Mouse (Mus musculus) heart, postnatal 14 days (tissue): ENCODE measurements around the gene Snapc4. TPM values are rescaled to one million over a fixed set of nuclear protein-coding genes. Genes with fewer than 3 reads are reported as not detected.
"Not testable (repeated sequence)": the region's sequence is repeated elsewhere in the genome, so short reads cannot be mapped to it uniquely, and the experiment has no call there.

Experiments
- DNase-seq, 2 experiments: peaks; one replicate each; pipeline ENCODE4 v3.0.0; 2021 to 2022
- intact Hi-C: fragments of 180-260 bp; cut with DNase I; formaldehyde crosslinking; loops from one replicate; pipeline ENCODE4 v1.15.1; 2025
- total RNA-seq, 2 experiments: library from RNA; stranded (reverse); gene quantifications; 2 replicates each; pipeline ENCODE4 v1.2.3; 2021

Gene Snapc4
- total RNA-seq, 2 experiments from 2014 or later, result 11.8 to 13.3 TPM

DNA sequence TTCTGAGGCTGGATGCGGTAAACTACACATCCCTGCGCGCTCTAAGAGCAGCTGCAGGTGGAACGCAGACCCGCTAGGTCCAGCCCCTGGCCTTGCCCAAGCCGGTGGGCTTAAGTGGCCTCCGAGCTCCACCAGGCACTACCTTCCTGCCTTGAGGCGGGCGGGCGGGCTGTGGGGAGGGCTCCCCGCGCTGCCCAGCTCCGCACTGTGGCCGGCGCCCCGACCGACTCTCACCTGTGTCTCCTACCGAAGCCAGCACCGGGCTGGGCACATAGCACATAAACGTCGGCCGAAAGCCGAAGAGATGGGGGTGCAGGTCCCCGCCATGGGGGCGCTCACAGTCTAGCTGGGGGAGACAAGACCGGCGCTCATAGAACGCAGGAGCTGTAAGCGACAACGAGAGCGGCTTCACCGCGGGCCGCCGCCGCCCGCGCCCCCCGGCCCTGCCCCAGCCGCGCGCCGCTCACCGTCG lies 8.3 kb upstream of the Snapc4 start:
- intact Hi-C loops, result loop anchor here (2.0 kb wide), 1 partner anchor 36 kb away; the partner anchor contains the start of gene Dnlz

DNA sequence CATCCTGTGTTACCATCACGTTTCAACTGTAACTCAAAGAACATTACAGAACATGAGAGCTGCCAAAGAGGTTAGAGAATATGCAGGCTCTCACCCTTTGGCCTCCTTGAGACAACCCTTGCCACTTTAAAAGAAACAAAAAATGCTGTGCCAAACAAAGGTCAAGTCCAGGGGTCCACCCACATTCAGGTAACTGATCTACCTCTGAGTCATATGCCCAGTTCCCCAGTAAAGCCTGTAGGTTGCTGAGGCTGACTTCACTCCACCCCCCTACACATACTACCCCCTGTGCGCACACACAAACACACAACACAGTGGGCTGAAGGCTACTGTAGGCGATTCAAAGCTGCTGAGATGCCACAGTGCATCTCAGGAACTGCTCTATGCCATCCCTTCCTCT lies 7.3 kb upstream of the Snapc4 start:
- intact Hi-C loops, result loop anchor here (2.0 kb wide), 1 partner anchor 35 kb away; the partner anchor contains the start of gene Dnlz
- DNase-seq, result no peak

More for the DNA sequence above, 8.3 kb upstream of the Snapc4 start:
- DNase-seq, result no peak

DNA sequence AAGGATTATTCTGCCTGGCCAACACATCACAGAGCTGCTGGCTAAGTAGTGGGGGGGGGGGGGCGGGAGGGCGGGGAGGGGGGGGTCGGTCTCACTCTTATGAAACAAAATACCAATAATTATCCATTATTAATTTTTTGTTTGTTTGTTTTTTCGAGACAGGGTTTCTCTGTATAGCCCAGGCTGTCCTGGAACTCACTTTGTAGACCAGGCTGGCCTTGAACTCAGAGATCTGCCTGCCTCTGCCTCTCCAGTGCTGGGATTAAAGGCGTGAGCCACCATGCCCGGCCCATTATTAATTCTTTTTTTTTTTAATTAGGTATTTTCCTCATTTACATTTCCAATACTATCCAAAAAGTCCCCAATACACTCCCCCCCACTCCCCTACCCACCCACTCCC lies 418 bp upstream of the Snapc4 start:
- intact Hi-C loops, DNase-seq: not testable (repeated sequence)

DNA sequence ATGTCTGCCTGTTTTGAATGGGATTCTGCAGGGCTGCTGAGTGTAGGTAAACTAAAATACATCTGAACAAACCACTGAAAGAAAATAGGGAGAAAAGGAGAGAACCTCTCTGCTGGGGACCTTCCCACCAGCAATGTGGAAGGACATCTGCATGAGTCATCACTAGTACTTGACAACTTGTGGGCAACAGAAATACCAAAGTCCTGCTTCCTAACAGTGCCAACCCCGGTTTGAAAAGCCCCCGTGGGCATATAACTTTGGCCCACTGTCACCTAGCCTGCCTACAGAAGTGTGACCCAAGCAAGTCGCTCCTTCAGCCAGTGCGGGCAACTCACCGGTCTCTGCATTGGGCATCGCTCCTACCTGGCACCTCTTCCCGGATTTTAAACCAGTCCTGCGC lies 8.1 kb downstream of the Snapc4 start:
- intact Hi-C loops, result no loop called here
- no peak for DNase-seq

DNA sequence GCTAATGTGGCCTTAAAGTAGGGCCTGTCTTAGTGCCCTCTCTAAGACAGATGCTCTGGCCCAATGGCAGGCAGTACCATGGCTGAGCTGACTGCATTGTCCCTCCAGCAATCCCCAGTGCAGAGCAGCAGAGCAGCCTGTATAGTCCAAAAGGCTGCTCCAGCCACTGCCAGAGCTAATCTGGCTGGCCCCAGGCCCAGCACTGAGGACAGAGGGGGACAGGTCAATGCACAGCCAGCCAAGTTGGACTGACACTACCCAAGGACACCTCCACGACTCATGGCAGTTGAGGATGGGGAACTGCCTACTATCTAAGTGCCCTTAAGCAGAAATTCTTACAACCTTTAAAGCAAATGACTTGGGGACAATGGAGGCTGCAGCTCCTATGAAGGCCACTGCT lies 11.9 kb downstream of the Snapc4 start:
- peak; percentile 57 to 74 for DNase-seq
- intact Hi-C loops, result no loop called here

DNA sequence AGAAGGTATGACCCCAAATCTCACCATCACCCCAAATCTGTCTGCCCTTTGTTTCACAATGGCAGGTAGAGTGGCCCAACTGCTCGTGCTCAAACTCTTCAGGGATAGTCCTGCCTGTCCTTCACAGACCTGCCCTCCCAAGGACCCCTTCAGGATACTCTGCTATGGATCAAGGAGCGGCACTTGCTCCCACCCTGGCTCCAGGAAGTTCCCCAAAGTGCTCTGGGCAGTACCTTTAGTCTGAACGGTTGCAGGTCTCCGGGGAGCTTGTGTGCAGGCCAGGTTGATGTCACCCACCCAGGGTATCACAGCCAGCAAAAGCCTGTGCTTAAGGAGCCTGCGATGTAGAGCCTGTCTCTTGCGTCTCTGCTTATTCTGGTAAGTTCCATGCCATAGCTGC lies 12.5 kb downstream of the Snapc4 start:
- intact Hi-C loops, result no loop called here
- no peak for DNase-seq

DNA sequence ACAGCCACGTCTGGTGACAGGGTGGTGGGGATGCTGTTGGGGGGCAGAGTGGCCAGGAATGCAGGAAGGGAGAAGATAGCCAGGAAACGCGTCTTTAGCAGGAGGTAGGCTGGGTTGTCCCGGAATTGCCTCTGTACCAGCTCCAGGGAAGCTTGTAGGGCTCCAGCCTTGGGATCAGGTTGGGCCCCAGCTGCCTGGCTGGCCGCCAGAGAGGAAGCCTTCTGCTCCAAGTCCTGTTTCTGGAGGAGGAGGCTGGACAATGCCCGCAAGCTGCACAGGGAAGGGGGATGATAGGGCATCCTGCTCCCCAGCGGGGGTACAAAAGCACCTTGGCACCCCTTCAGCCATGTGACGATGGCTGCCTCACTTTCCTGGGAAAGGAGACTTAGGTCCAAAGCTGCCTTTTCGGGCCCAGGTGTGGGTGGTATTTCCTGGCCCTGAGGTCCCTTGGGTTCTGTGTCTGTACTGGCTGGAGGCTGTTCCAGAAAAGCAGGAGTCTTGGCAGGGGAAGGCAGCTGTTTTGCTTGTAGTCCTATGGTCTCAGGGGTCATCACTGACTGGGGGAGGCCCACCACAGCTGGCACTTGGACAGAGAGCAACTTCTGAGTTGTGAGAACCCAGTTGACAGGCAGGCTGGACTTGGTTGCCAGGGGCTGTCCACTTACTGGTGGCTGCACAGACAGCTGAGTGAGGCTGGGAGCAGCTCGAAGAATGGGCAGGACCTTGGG lies 15.6 kb downstream of the Snapc4 start:
- peak; percentile 86 to 88 for DNase-seq
- intact Hi-C loops, result no loop called here

DNA sequence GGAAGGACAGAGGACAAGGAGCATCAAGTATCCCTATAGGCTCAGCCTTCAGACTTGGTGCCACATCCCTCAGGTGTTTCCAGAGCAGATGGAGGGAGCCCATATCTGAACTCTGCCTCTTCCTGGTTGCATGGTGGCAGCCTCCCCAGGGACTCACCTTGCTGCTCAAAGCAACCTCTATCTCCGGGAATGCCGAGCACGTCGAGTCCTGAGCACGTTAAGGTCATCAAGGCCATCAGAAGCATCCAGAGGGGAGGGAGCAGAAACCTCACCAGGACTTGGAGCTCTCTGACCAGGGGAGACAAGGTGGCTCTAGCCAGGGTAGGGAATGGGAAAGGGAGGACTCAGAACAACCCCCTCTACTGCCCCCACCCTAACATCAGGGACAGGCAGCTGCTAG lies 17.0 kb downstream of the Snapc4 start:
- DNase-seq, result no peak
- intact Hi-C loops, result no loop called here

DNA sequence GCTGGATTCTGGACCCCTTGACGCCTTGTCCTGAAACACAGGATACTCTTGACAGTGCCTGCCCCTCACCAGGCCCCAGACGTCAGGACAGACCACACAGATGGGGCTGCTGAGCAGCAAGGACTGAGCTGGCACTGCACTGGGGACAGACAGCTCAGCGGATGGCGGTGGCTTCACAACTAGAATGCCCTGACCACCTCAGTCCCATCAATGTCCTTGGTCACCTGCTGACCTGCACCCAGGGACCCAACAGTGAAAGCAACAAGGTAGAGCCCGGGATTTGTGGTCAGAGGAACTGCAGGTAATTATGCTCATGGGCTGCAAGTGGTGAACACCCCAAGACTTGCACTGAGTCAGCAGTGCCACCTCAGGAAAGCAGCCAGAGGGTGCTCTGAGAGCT lies 17.5 kb downstream of the Snapc4 start:
- DNase-seq, result no peak
- intact Hi-C loops, result no loop called here

DNA sequence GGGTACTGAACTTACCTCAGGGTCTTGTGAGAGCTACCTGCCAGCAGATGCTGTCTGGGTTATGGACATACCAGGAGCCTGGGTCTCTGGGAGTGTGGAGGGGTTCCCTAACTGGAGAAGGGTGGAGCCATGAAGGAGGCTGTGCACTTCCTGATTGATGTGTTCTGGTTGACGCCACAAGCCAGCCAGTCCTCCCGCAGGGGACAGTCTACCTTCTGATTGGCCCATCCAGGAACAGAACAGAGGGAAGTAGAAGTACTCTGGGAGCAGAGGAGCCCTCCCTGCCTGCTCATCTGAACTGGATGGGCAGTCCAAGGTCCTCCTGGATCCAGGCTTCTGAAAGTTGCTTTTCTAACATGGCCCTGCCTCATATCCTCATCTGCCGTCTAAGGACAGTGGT lies 19.7 kb downstream of the Snapc4 start, which contains the start of gene Card9:
Gene Card9, minus strand, starts transcription at position 147 of the 400 bp plus-strand sequence.
- DNase-seq, result no peak
- intact Hi-C loops, result no loop called here

DNA sequence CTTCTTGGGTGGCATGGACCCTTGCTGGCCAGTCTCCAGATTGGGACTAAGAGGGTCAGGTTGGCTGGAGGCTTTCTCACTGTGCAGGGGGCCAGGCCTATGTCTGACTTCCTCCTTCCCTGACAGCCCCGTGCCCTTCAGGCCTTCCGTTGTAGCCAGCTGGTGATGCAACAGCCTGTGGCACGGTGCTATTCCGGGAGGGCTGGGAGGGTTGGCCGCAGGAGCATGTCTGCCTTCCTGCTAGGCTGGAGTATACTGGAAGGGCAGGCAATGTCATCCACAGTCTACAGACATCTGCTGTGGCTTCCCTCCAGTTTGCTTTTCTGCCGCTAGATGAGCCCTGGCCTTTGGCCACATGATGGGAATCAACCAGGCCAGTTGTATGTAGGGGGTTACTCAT lies 20.5 kb downstream of the Snapc4 start:
- peak; percentile 54 to 56 for DNase-seq

DNA sequence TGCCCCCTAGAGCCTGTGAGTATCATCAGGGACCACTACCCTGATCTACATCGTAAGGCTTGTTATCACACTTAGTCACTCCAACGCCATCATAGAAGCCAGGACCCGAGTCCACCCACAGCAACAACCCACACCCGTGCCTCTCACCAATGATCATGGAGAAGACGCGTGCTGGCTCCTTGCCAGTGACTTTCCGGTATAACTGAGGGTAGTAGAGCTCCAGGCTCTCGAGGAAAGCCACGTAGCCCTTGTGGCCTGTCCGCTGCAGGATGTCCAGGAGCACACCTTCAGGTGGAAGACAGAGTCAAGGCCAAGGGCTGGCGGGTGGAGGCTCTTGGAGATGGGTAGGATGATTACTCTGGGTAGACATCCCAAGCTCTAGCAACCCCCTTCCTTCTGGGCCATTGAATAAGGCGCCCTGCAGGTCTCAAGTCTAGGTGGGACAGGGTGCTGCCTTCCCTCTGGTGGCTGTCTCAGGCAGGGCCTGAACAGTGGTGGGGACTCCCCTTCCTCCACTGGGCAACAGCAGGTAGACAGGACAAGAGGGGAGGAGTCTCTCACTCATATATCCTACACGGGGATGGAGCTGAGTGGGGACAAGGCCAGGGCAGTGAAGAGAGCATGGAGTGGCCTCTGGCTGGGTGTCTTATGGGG lies 21.7 kb downstream of the Snapc4 start:
- DNase-seq, result no peak
- intact Hi-C loops, result no loop called here

More for the DNA sequence above, 20.5 kb downstream of the Snapc4 start:
- intact Hi-C loops, result no loop called here

DNA sequence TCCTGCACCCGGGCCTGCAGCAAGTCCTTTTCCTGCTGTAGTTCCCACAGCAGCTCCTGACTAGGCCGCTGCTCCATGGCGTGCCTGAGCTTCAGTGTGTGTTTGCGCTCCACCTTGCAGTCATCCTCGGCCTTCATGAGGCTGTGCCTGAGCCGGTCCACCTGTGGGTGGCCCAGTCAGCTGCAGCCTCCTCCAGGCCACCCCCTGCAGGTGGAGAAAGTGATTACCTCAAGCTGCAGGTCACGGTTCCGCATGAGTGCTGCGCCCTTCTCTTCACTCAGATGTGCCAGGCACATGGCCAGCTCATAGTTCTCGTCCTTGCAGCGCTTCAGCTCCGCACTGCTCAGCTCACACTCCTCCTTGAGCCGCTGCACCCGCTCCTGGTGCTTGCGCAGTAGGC lies 23.0 kb downstream of the Snapc4 start:
- no peak for DNase-seq
- intact Hi-C loops, result no loop called here

DNA sequence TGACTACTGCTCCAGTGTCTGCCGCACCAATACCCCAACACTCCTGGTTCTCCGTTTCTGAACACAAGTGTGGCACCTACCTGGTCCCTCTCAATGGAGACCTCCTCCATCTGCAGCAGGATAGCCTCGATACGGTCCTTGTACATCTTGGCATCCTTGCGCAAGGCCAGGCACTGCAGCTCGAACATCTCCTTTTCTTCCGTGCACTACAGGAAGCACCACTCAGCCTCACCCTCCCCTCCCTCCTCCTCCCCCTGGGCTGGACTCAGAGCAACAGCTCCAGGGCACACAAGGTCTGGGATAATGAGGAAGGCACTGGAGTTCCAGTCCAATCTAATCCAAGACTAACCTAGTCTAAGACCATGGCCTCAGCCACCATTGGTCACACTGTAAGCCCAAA lies 23.8 kb downstream of the Snapc4 start:
- no peak for DNase-seq

DNA sequence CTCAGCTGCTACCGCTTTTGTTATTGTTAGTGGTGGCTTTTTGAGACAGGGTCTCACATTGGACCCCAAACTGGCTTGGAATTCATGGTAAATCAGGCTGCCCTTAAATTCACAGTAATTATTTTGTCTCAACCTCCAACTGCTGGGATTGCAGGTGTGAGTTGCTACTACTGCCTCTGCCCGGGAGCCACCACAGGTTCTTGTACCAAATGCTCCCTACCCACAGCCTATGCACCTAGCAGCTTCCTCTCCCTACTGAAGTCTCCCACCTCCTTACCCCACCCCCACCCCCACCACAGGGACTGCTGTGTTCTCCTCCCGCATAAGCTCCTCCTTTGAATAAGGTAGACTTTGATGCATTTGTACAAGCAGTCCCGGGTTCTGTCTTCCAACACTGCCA lies 24.2 kb downstream of the Snapc4 start:
- intact Hi-C loops, result no loop called here
- no peak for DNase-seq

More for the DNA sequence above, 23.8 kb downstream of the Snapc4 start:
- intact Hi-C loops, result no loop called here

DNA sequence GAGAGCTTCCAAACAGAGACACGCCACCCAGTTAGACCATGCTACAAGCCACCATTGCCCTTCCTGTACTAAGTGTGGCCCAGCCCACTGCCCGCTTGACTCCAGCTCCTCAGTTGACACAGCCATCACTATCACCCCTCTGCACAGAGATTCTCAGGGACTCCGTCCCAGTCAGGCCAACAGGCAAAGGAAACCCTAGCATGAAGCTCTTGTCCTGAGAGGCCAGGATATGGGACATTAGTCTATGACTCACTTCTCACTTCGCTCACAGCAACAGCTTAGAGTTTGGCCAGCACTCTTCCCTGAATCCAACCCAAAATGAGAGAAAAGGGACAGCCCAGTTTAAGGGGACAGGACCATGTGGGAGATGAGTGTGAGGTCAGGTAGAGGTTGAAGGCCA lies 26.1 kb downstream of the Snapc4 start:
- intact Hi-C loops, result loop anchor here (5.0 kb wide), 2 partner anchors 37 to 53 kb away; partner anchors contain the start of genes Gpsm1 and Inpp5e
- DNase-seq, result no peak

DNA sequence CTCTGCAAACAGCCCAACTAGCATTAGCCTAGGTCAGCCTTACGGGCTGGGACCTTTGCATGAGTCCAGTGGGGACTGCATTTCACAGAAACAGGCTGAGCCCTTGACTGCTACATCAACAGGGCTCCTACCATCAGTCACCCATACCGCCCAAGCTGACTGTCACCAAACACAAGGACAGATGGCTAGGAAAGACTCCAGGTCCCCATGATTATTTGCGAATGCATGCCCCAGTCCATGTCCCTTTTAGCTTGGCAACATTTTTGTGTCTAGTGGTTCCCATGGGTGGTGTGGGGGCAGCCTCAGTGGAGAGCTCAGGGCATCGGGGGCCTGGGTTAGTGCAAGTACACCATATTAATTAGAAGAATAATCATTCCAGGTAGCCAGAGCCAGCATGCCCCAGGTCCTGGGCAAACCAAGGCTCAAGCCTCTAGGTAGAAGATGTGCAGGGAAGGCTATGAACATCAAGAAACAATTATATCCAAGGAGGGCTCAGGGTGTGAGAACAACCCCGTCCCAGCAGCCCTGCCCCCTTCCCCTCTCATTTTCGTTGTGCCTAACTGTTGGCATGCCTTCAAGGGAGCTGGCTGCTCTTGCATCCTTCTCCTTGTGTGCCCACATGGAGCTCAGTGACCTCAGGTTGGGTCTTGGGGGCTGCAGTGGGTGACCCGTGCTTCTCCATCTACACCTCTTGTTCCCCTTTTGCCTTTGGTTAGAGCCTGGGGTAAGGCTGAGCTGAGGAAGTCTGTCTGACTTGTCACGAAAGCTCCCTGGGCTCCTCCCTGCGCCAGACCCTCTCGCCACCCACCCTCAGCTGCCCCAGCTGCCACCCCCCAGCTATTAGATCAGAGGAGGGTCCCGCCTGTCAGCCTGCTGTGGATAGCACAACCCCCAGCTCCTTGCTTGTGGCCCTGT lies 27.1 kb downstream of the Snapc4 start:
- no peak for DNase-seq
- intact Hi-C loops, result loop anchor here (2.0 to 5.0 kb wide), 4 partner anchors 35 to 54 kb away; partner anchors contain the start of genes Entr1, Gpsm1, Inpp5e and Pmpca

DNA sequence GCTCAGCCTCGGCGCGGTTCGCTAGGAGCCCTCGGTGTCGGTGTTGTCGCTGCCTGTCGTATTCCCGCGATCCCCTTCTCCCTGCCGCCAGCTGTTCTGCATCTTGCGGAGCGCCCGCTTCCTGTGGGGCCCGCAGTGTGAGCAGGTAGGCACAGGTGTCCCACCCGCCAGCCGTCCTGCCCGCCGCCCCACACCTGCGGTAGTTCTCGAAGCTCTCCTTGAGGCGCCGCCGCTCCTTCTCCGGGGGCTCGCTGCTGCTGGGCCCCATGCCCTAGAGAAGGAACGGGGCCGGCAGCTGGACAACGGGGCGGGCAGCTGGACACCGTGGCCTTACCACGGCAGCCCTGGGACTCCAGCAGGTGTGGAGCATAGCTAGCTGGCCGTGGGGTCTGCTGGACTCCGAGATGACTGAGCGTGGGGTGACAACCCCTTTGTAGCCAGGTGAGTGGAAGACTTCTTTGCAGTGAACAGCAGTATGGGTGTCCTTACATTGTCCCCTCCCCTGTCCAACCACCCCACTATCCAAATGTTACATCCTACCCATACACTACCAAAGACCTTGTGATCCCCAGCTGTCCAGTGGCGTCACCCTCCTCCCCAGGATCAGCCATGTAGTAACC lies 28.1 kb downstream of the Snapc4 start:
- DNase-seq, result peak in 1 of 2 experiments; percentile 40
- intact Hi-C loops, result loop anchor here (1.0 to 5.0 kb wide), 5 partner anchors 27 to 55 kb away; partner anchors contain the start of genes Entr1, Gpsm1, Inpp5e and Pmpca

DNA sequence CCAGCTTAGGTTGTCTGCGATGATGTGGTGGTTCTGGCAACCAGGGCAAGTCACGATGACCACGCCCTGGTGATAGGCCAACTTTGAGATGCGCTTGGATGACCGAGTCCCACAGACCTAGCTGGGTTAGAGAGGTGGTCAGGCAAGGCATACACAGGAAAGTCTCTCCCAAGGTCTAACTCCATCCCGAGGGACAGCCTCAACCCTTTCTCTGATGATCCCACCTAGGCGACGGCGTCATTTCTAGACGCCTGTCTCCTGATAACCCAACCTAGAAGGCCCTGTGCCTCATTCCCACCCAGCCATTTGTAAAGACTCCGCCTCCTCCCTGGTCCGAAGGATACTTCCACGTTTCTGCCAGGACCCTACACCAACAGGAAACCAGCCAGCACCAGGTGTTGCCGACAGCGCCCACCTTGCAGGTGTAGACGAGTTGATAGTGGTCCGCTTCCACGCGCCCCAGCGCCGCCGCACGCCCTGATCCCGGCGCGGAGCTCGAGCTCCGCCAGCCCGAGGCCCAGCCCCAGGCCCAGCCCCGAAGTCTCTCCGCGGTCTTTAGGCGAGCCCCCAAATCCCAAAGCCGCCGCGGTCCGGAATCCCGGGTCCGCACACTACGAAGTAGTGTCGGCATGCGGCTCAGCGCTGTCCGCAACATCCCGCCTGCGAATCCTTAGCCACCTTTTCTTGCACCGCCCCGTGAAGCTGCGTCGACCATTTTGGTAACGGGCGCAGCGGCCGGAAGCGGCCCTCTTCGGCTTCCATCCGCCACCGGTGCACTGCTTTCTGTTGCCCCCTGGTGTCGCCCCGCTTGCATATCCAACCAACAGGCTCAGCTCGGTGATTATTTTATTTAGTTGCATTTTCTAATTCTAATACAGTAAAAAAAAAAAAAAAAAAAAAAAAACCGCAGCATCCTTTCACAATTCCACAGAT lies 28.8 kb downstream of the Snapc4 start, which contains the start of gene Dnlz:
Gene Dnlz, minus strand, starts transcription at position 753 of the 933 bp plus-strand sequence.
- intact Hi-C loops, result loop anchor here (1.0 to 5.0 kb wide), 5 partner anchors 26 to 56 kb away; partner anchors contain the start of genes Entr1, Gpsm1, Inpp5e and Pmpca
- DNase-seq, result peak; percentile 94 to 95
